Mouse (Mus musculus) testis, adult 2 months (tissue): ENCODE measurements around the gene Mrps18a. TPM values are rescaled to one million over a fixed set of nuclear protein-coding genes. Genes with fewer than 3 reads are reported as not detected.

Experiments
- H3K27ac ChIP-seq: fragments of 200-500 bp; 2 replicates; pipeline ENCODE4 v1.5.1; 2012; ENCODE audit warnings: low read depth, low read length; ENCODE audit not compliant: control insufficient read depth, insufficient read depth
- H3K27me3 ChIP-seq: fragments of 200-500 bp; 2 replicates; pipeline ENCODE4 v1.6.1; 2012; ENCODE audit warnings: mild to moderate bottlenecking, low read length, moderate library complexity; ENCODE audit not compliant: control insufficient read depth, insufficient read depth
- H3K36me3 ChIP-seq: fragments of 200-500 bp; 2 replicates; pipeline ENCODE4 v1.6.1; 2012; ENCODE audit warnings: mild to moderate bottlenecking, low read length; ENCODE audit not compliant: control insufficient read depth, insufficient read depth
- H3K4me1 ChIP-seq: fragments of 200-500 bp; 2 replicates; pipeline ENCODE4 v1.6.1; 2012; ENCODE audit warnings: low read length; ENCODE audit not compliant: control insufficient read depth, insufficient read depth
- H3K4me3 ChIP-seq: fragments of 200-500 bp; 2 replicates; pipeline ENCODE4 v1.5.1; 2012; ENCODE audit warnings: low read depth, mild to moderate bottlenecking, low read length, moderate library complexity, mixed read lengths; ENCODE audit not compliant: control insufficient read depth
- CTCF ChIP-seq: fragments of 200-500 bp; IDR thresholded peaks from 2 replicates; pipeline ENCODE4 v1.5.1; 2012; ENCODE audit warnings: low read depth, mild to moderate bottlenecking, inconsistent platforms, low read length, moderate library complexity; ENCODE audit not compliant: control insufficient read depth, insufficient read depth, insufficient replicate concordance
- POLR2A ChIP-seq: fragments of 200-500 bp; IDR thresholded peaks from 2 replicates; pipeline ENCODE4 v1.6.1; 2012; ENCODE audit warnings: low read depth, mild to moderate bottlenecking, inconsistent platforms, low read length, moderate library complexity; ENCODE audit not compliant: control insufficient read depth
- polyA plus RNA-seq: library from polyadenylated mRNA; depleted of rRNA; stranded (reverse); fragments of >200 nt; gene quantifications from 2 replicates; pipeline ENCODE4 v1.2.3, GENCODE M21; 2012; rRNA removed

Mrps18a gene
- polyA plus RNA-seq, 1 experiment: 74.0 TPM

DNA sequence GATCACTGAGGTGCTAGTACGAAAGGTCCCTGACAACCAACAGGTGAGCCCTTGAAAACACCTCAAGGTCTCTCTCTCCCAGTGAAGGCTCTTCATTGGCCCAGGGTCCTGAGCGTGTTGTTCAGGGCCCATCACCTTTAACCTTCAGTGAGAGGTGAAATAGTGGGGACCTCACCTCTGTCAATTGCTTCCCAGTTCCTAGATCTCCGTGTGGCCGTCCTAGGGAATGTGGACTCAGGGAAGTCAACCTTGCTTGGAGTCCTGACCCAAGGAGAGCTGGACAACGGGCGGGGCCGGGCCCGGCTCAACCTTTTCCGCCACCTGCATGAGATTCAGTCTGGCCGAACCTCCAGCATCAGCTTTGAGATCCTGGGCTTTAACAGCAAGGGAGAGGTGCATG lies 54.0 kb downstream of the Mrps18a start:
- H3K4me1 ChIP-seq: peaks cover 6% of the 10 kb centered on the region
- TF ChIP-seq POLR2A (no peak), CTCF (no peak)
- no peaks in the 10 kb centered on the region for H3K27me3 ChIP-seq
- no peak overlapping the region for H3K27ac ChIP-seq
- no peaks in the 10 kb centered on the region; the same call in 1 of the 2 replicates for H3K36me3 ChIP-seq
- H3K4me3 ChIP-seq: no peak overlapping the region

DNA sequence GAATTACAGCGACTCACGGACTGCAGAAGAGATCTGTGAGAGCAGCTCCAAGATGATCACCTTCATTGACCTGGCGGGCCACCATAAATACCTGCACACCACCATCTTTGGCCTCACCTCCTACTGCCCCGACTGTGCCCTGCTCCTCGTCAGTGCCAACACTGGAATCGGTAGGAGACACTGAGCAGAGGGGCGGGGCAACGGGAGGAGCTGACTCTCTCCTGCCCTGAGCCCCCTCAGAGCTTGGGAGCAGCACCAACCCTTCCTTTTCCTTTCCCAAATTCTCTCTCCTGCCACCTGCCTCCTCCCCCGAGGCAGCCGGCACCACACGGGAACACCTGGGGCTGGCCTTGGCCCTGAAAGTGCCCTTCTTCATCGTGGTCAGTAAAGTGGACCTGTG lies 54.7 kb downstream of the Mrps18a start:
- Histone ChIP-seq H3K27me3 (no peaks in the 10 kb centered on the region), H3K4me3 (no peak overlapping the region), H3K27ac (no peak overlapping the region), H3K4me1 (no peaks in the 10 kb centered on the region; the same call in 1 of the 2 replicates), H3K36me3 (no peaks in the 10 kb centered on the region; the same call in 1 of the 2 replicates)
- TF ChIP-seq POLR2A (no peak), CTCF (no peak)

DNA sequence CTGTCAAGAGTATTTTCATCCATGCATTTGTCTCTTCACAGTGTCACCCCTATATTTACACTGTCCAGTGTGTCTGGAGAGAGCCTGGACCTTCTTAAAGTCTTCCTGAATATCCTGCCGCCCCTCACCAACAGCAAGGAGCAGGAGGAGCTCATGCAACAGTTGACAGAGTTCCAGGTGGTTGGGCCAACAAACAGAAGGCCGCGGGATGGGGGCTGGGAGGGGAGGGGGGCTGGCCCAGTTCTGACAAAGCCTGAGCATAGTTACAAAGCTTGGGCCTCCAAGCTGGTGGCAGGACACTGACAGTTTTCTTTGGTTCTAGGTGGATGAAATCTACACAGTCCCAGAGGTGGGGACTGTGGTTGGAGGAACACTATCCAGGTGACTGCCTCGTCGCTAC lies 55.5 kb downstream of the Mrps18a start:
- H3K27ac ChIP-seq: no peak overlapping the region
- no peak overlapping the region for H3K4me3 ChIP-seq
- H3K27me3 ChIP-seq: no peaks in the 10 kb centered on the region
- no peaks in the 10 kb centered on the region; the same call in 1 of the 2 replicates for H3K4me1 ChIP-seq
- TF ChIP-seq CTCF: no peak
- no peak for TF ChIP-seq POLR2A
- no peaks in the 10 kb centered on the region; the same call in 1 of the 2 replicates for H3K36me3 ChIP-seq

DNA sequence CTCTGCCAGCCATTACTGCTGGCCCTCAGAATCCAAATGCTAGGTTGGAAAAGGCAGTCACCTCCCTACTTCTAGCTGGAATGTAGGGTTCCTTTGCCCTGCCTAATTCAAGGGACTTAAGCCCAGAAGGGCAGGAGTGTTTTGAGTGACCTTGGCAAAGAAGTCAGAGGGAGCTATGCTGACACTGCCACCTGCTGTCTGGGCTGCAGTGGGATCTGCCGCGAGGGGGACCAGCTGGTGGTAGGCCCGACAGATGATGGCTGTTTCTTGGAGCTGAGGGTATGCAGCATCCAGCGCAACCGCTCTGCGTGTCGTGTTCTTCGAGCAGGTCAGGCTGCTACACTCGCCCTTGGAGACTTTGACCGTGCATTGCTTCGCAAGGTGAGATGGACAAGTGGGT lies 56.2 kb downstream of the Mrps18a start:
- H3K36me3 ChIP-seq: no peaks in the 10 kb centered on the region; the same call in 1 of the 2 replicates

DNA sequence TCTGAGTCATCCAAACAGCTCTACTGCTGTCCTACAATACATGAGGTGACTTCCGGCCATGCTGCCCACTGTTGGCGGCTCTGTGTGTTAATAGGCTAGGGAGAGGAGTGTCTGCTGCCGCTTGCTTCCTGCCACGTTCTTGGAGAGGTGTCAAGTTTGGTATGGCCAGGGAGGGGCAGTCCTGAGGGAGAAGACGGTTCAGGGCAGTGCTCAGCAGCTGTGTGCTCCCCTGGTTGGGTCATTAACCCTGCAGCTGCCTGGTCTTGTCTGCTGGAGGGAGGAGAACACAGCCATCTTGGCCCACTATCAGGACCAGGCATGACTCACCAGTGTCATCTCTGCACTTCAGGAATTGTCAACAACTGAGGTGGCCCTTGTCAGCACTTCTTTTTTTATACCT lies 57.5 kb downstream of the Mrps18a start:
- H3K36me3 ChIP-seq: no peaks in the 10 kb centered on the region; the same call in 1 of the 2 replicates
- H3K4me3 ChIP-seq: no peak overlapping the region
- no peak overlapping the region for H3K27ac ChIP-seq
- H3K4me1 ChIP-seq: no peaks in the 10 kb centered on the region
- no peaks in the 10 kb centered on the region for H3K27me3 ChIP-seq
- TF ChIP-seq CTCF: no peak
- no peak for TF ChIP-seq POLR2A

More for the DNA sequence above, 56.2 kb downstream of the Mrps18a start:
- no peak overlapping the region for H3K27ac ChIP-seq
- TF ChIP-seq POLR2A (no peak), CTCF (no peak; the same call in 1 of the 2 replicates)
- H3K4me1 ChIP-seq: no peaks in the 10 kb centered on the region
- H3K27me3 ChIP-seq: no peaks in the 10 kb centered on the region
- H3K4me3 ChIP-seq: no peak overlapping the region

DNA sequence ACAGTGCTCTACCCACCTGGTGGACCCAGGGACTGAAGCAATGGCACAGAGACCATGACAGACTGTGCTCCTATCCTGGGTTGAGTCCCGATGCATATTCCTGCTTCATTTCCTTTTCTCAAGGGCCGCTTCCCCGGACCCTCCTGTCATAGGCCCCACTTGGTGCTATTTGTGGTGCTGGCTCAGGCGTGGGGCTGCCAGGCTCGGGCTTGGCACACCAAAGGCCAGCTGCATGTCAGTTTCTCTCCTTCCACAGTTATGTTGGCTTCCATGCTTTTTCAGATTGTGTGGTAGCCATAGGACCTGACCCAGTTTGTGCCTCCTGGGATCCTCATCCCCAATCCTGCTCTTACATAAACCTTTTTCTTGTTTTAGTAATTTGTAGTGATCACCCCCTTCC lies 58.0 kb downstream of the Mrps18a start:
- no peaks in the 10 kb centered on the region; the same call in 1 of the 2 replicates for H3K36me3 ChIP-seq
- no peak overlapping the region for H3K4me3 ChIP-seq
- H3K4me1 ChIP-seq: no peaks in the 10 kb centered on the region
- no peak overlapping the region for H3K27ac ChIP-seq
- H3K27me3 ChIP-seq: no peaks in the 10 kb centered on the region
- TF ChIP-seq CTCF: no peak
- TF ChIP-seq POLR2A: no peak

DNA sequence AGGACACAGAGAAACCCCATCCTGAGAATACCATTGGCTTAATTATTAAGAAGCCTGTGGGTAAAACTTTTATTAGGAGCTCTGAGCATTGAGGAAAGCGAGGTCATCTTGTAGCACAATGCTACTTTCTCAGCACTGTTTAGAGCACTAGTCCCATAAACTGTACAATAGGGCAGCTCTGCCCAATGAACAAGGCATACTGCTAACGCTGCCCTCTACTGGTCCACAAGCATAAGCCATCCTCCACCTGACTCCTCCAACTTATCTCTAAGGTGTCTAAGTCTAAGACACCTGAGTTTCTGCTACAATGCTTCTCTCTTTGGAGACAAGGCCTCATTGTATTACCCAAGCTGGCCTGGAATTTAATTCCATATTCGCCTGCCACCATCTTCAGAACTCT lies 59.8 kb downstream of the Mrps18a start:
- Histone ChIP-seq H3K27me3 (no peaks in the 10 kb centered on the region), H3K4me3 (no peak overlapping the region), H3K27ac (no peak overlapping the region), H3K4me1 (no peaks in the 10 kb centered on the region), H3K36me3 (peaks cover 1% of the 10 kb centered on the region; the same call in 1 of the 2 replicates)
- TF ChIP-seq CTCF (no peak; the same call in 1 of the 2 replicates), POLR2A (no peak)

Other genes with a start within 250 kb of the Mrps18a start
- gene Vegfa, start 78.6 kb upstream of the Mrps18a start, polyA plus RNA-seq: 13.2 and 13.5 TPM in 2 replicates
- gene Rsph9, start 33.2 kb downstream of the Mrps18a start, polyA plus RNA-seq: 240 and 252 TPM in 2 replicates
- gene Mad2l1bp, start 42.6 kb downstream of the Mrps18a start, polyA plus RNA-seq: 23.7 and 24.5 TPM in 2 replicates
- gene Gtpbp2, start 50.0 kb downstream of the Mrps18a start, polyA plus RNA-seq: 149 and 155 TPM in 2 replicates
- 8.1 and 8.7 TPM in 2 replicates for gene Polh, start 91.7 kb downstream of the Mrps18a start, polyA plus RNA-seq
- 25.1 and 26.4 TPM in 2 replicates for gene Xpo5, start 91.8 kb downstream of the Mrps18a start, polyA plus RNA-seq
- gene Polr1c, start 137.1 kb downstream of the Mrps18a start, polyA plus RNA-seq: 57.5 and 68.8 TPM in 2 replicates
- 67.9 and 75.4 TPM in 2 replicates for gene Yipf3, start 137.1 kb downstream of the Mrps18a start, polyA plus RNA-seq
- gene Lrrc73, start 142.5 kb downstream of the Mrps18a start, polyA plus RNA-seq: 106 and 120 TPM in 2 replicates
- 33.1 and 39.0 TPM in 2 replicates for gene Tjap1, start 172.0 kb downstream of the Mrps18a start, polyA plus RNA-seq
- gene Dlk2, start 186.4 kb downstream of the Mrps18a start, polyA plus RNA-seq: 0.38 and 0.97 TPM in 2 replicates
- gene Abcc10, start 217.4 kb downstream of the Mrps18a start, polyA plus RNA-seq: 8.8 and 8.9 TPM in 2 replicates